Mouse (Mus musculus) lung, adult 2 months (tissue): ENCODE results near the gene Bsph1.

Experiments
- CTCF ChIP-seq: fragments of 200-500 bp; IDR thresholded peaks from 2 replicates; pipeline ENCODE4 v1.5.1; 2011; ENCODE audit warnings: mild to moderate bottlenecking, low read length, control low read depth; ENCODE audit not compliant: insufficient read depth
- POLR2A ChIP-seq: fragments of 200-500 bp; IDR thresholded peaks from 2 replicates; pipeline ENCODE4 v1.6.1; 2011; ENCODE audit warnings: low read depth, mild to moderate bottlenecking, control low read depth, low read length, borderline replicate concordance; ENCODE audit errors: extremely low read depth

DNA sequence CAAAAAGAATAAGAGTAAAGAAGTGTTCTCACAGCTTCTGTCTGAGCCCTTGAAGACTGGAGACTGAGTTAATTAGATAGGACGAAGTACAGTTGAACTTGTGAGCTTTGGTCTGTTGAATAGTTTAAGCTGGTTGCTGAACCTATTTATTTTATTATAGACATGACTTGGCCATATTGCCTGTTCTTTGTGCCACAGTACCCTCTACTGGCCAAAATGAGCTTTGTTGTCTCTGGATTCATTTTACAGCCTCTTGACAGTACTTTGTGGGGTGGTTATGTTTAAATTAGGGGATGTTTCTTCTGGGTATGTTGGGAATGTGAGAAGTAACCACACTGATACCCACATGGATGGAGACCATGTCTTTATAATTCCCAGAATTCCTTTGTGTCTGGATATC is 60.9 kb downstream of the Bsph1 start:
- TF ChIP-seq CTCF (no peak), POLR2A (no peak)
